Mouse (Mus musculus) urinary bladder, postnatal 36 days (tissue): ENCODE data around the gene Zdhhc19.

Experiments
- DNase-seq, 2 experiments: peaks; one replicate each; pipeline ENCODE4 v3.0.0; 2022; ENCODE audit warnings: low spot score in 2 of 2, mixed read lengths in 1 of 2

The Zdhhc19 gene

DNA sequence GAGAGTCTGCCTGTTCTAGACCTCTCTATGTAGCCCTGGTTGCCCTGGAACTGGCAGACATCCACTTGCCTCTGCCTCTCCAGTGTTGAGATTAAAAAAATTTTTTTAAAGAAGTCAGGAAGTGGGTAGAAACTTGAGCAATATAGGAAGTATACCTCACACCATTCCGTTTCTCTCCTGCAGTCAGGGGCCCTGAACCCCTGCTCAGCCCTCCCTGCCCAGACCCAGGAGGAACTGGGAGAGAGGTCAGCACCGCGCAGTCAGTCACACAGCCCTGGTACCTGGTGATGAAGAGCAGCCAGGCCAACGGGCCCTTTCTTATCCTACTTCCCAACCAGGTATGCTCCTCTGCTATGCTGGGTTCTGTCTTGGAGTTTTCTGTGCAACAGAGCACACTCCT, 54.0 kb downstream of the Zdhhc19 start:
- no peak for DNase-seq

DNA sequence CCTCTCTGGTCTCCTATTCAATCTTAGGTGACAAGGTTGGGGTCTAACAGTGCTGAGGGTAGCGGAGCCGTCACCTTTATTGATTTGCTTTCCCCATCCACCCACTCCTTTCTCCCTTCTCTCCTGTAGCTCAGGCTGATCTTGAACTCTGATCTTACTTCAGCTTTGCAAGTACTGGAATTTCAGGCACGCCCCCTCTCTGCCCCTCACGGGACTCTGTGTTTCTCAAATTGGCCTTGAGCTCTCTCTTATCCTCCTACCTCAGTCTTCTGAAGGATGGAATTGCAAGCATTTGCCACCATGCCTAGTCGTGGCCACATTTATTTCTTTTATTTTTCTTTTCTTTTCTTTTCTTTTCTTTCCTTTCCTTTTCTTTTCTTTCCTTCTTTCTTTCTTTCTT, 54.4 kb downstream of the Zdhhc19 start:
- DNase-seq, result no peak

GRCm38 (mm10) chr16:32551346-32551747, 55.3 kb downstream of the Zdhhc19 start:
- peak in 1 of 2 experiments; percentile 17 for DNase-seq

DNA sequence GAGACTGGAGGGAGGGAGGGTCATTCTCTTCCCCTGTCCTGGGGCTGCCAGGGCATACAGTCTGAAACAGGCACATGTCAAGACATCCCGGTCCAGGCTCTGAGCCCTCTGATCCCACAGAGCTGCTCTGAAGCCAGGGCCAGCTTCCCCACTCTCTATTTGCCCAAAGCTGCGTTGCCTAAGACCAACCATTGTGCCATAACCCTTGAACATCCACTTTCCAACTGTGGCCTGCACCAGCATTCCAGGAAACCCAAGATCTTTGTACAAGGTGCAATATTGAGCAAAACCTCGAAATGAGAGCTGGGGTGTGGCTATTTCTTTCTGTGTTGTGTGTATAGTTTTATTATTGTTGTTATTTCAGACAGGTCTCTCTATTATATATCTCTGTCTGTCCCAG, 59.5 kb downstream of the Zdhhc19 start:
- DNase-seq, result peak in 1 of 2 experiments; percentile 25

GRCm38 (mm10) chr16:32559493-32559892, 63.4 kb downstream of the Zdhhc19 start:
- no peak for DNase-seq

DNA sequence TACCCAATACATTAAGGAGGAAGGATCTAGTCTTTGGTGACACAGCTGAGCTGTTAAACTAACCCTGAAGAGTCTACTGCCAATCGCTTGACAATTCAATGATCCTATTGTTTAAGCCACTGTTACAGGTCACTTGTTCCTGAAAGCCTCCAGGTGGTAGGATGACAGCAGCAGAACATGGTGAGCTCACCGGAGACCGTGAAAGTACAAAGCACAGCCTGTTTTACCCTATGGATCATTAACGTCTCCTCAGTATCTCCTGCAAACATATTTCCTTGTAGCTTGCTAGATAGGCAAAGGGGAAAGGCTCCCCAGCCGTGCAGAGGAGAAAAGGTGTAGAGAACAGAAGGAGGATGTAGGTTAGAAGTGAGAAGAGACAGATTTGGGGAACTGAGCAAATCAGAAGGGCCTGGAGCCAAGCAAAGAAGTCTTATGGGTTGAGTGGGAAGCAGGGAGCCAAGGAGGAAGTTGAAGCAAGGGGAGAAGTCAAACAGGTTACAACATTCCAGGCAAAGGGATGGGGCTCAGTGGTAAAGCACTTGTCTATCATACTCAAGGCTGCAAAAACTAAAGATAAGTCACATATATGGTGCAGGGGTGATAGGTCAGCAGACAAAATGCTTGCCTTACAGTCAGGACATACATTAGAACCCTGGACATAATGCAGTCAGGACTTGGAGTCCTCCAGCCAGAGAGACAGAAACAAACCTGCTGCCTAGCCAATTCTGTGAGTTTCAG, 67.2 kb downstream of the Zdhhc19 start:
- DNase-seq, result no peak

- DNase-seq, result no peak
These were observed 71.2 kb downstream of the Zdhhc19 start for GRCm38 (mm10) chr16:32567282-32567681.

DNA sequence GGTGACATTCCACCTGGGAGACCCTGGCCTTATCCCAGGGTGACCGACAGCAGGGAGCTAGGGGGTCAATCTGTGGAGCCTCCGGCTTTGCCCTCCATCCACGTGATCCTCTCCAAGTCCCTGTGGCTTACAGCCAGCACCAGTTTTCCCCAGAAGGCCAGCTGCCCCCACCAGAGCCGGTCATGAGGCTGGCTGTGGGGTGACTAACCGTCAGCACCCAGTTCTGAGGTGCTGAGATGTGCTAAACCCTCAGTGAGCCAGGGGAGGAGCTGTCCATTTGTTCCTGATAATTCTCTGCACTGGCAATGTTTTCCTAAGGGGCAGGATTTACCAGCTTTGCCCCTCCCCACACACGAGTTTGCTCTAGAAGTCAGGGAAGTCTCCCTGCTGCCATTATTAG, 72.3 kb downstream of the Zdhhc19 start:
- no peak for DNase-seq

GRCm38 (mm10) chr16:32570042-32570441, 74.0 kb downstream of the Zdhhc19 start:
- no peak for DNase-seq

- no peak for DNase-seq
These were observed 76.5 kb downstream of the Zdhhc19 start for GRCm38 (mm10) chr16:32572528-32572927.

GRCm38 (mm10) chr16:32586482-32586881, 90.4 kb downstream of the Zdhhc19 start:
- DNase-seq, result no peak

DNA sequence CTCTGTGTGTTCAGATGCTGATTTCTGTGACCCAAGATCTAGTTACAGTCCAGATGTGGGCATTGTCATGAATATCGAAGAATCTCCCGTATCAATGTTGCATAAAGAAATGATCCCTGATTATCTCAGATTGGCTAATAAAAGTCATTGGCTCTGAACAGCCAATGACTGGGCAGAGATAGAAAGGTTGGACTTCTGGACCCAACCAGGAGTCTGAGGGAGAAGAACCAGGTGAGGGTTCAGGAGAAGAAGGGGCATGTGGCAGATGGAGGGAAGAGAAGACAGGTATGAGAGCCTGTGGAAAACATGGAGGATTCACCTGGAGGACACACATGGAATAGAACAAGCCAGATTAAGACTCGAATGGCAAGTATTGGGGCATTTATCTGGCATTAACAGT, 92.5 kb downstream of the Zdhhc19 start:
- no peak for DNase-seq

DNA sequence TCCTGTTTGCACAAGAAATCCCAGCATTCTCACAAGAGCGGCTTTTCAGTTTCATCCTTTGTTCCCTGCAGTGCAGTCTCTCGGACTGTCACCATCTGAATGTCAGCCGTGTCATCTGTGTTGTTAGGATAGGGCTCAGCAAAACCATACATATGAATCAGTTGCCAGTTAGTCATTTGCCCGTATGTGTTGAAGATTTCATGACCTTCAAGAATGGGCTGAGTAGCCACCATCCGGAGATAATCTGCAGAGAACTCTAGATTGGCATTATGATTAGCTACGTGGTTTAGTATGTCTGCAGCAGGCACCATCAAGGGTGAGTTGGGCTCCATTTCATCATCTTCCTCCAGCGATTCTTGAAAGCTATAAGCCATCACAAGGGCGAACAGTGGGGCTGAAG, 95.5 kb downstream of the Zdhhc19 start:
- no peak for DNase-seq

DNA sequence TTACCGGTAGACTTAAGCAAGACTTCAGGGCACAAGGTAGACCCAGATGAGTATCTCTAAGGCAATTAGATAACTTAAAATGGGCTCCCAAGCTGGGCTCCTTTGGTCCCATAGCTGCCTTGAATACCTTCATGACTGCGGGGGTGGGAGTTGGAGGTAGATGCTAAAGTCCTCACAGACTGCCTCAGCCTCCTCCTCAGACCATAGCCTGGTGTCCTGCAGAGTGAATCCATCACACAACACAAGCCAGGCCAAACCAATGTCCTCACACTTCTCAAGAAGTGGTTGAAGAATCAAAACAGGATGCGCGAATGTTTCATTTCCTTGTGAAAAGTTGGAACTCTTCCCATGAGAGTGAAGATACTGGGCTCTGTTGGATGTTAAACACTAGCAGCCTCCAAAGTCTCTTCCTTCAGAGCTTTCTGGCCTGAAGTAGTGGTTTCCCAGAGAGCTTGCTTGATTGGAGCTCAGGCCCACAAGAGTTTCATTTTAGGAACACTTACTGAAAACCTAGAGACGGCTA, 97.3 kb downstream of the Zdhhc19 start:
- DNase-seq, result no peak

GRCm38 (mm10) chr16:32593916-32594315, 97.9 kb downstream of the Zdhhc19 start:
- no peak for DNase-seq

GRCm38 (mm10) chr16:32594701-32595100, 98.6 kb downstream of the Zdhhc19 start:
- DNase-seq, result no peak

- DNase-seq, result no peak
These were observed 99.2 kb downstream of the Zdhhc19 start for GRCm38 (mm10) chr16:32595142-32595855.

DNA sequence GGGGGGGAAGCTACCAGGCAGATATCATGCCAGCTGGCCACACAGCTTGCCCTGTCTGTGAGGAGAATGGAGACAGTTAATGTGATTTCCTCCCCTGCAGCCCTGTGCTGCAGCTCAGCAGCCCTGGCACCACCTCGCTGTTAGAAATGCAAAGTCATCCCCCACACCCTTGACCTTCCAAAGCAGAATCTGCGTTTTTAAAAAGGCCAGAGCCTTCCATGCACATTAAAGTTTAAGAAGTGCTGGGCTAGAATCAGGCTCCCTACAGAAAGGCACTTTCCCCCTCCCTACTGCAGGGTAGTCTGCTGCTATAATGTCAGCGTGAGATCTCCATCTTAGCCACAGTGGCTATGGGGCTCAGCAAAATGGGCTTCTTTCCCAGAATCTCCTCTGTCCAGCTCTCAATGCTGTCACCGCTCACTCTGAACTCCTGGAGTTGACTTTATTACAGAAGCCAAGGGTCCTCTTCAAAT, 101.9 kb downstream of the Zdhhc19 start:
- DNase-seq, result no peak

- DNase-seq, result no peak
These were observed 103.1 kb downstream of the Zdhhc19 start for GRCm38 (mm10) chr16:32599151-32599550.

DNA sequence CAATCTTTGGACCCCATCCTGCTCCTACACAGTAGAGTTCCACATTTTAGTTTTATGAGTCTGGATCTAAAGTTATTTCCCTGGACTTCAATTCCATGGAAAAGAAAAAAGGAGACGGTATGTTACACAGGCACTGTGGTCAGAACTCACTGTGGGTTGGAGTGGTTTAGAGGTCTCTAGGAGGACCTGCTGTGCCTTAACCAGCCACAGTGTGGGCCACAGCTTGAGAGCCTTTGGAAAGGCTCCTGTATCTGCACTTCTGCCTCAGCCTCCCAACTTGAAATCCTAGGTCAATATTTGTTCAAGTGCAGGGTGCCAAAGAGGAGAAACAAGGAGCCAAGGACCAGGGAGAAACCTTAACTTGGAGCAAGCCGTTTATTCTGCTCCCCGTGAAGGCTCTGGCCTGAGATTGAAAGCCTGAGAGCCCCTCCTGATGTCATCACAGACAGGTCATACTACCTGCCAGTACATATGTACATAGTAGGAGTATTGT, 106.2 kb downstream of the Zdhhc19 start:
- DNase-seq, result no peak

- DNase-seq, result no peak
These were observed 111.7 kb downstream of the Zdhhc19 start for GRCm38 (mm10) chr16:32607562-32608343.

- no peak for DNase-seq
These were observed 112.3 kb downstream of the Zdhhc19 start for GRCm38 (mm10) chr16:32608344-32608711.
